Mouse (Mus musculus) splenic B cell, adult 2 months (primary cell): ENCODE measurements around the gene Prkn.

Experiments used
- DNase-seq: peaks from one replicate; pipeline ENCODE4 v3.0.0-alpha.2; 2011; ENCODE audit warnings: low read depth, low spot score
- H3K27me3 ChIP-seq: 2 replicates; pipeline ENCODE4 v1.6.1; 2012; ENCODE audit warnings: mild to moderate bottlenecking, low read length, moderate library complexity, mixed read lengths; ENCODE audit not compliant: control insufficient read depth, poor library complexity, insufficient read depth, severe bottlenecking
- H3K36me3 ChIP-seq: 2 replicates; pipeline ENCODE4 v1.6.1; 2012; ENCODE audit warnings: mild to moderate bottlenecking, low read length, moderate library complexity, mixed read lengths; ENCODE audit not compliant: control insufficient read depth, poor library complexity, insufficient read depth, severe bottlenecking

The Prkn gene

GRCm38 (mm10) chr17:11845506-11845905, 1005.3 kb downstream of the Prkn start:
- H3K36me3 ChIP-seq, result no peaks in the 10 kb centered on the region
- no peak for DNase-seq

GRCm38 (mm10) chr17:11854571-11854970, 1014.4 kb downstream of the Prkn start:
- no peak for DNase-seq
- H3K27me3 ChIP-seq, result no peaks in the 10 kb centered on the region
- no peaks in the 10 kb centered on the region for H3K36me3 ChIP-seq

More at GRCm38 (mm10) chr17:11845506-11845905, 1005.3 kb downstream of the Prkn start:
- no peaks in the 10 kb centered on the region for H3K27me3 ChIP-seq

- DNase-seq, result no peak
- H3K36me3 ChIP-seq, result no peaks in the 10 kb centered on the region
- no peaks in the 10 kb centered on the region for H3K27me3 ChIP-seq
These were observed 1018.7 kb downstream of the Prkn start for GRCm38 (mm10) chr17:11858772-11859405.

- no peak for DNase-seq
- no peaks in the 10 kb centered on the region for H3K36me3 ChIP-seq
- H3K27me3 ChIP-seq, result no peaks in the 10 kb centered on the region
These were observed 1021.0 kb downstream of the Prkn start for GRCm38 (mm10) chr17:11861178-11861577.

- Histone ChIP-seq H3K36me3 (no peaks in the 10 kb centered on the region), H3K27me3 (no peaks in the 10 kb centered on the region)
- DNase-seq, result no peak
These were observed 1022.2 kb downstream of the Prkn start for GRCm38 (mm10) chr17:11862360-11862759.

- DNase-seq, result no peak
- Histone ChIP-seq H3K36me3 (no peaks in the 10 kb centered on the region), H3K27me3 (no peaks in the 10 kb centered on the region)
These were observed 1022.8 kb downstream of the Prkn start for GRCm38 (mm10) chr17:11863017-11863416.

GRCm38 (mm10) chr17:11866231-11866630, 1026.0 kb downstream of the Prkn start:
- DNase-seq, result no peak
- Histone ChIP-seq H3K36me3 (no peaks in the 10 kb centered on the region), H3K27me3 (no peaks in the 10 kb centered on the region)

GRCm38 (mm10) chr17:11867334-11868095, 1027.3 kb downstream of the Prkn start:
- DNase-seq, result no peak
- Histone ChIP-seq H3K36me3 (no peaks in the 10 kb centered on the region), H3K27me3 (no peaks in the 10 kb centered on the region)

GRCm38 (mm10) chr17:11870546-11870945, 1030.4 kb downstream of the Prkn start:
- H3K36me3 ChIP-seq, result no peaks in the 10 kb centered on the region
- H3K27me3 ChIP-seq, result no peaks in the 10 kb centered on the region
- DNase-seq, result no peak

GRCm38 (mm10) chr17:11876240-11876639, 1036.1 kb downstream of the Prkn start:
- H3K27me3 ChIP-seq, result no peaks in the 10 kb centered on the region
- H3K36me3 ChIP-seq, result no peaks in the 10 kb centered on the region
- no peak for DNase-seq

- no peaks in the 10 kb centered on the region for H3K27me3 ChIP-seq
- DNase-seq, result no peak
- no peaks in the 10 kb centered on the region for H3K36me3 ChIP-seq
These were observed 1041.1 kb downstream of the Prkn start for GRCm38 (mm10) chr17:11881110-11881820.

GRCm38 (mm10) chr17:11885601-11886000, 1045.4 kb downstream of the Prkn start:
- H3K27me3 ChIP-seq, result no peaks in the 10 kb centered on the region
- no peak for DNase-seq
- H3K36me3 ChIP-seq, result no peaks in the 10 kb centered on the region

- no peaks in the 10 kb centered on the region for H3K27me3 ChIP-seq
- no peaks in the 10 kb centered on the region for H3K36me3 ChIP-seq
- no peak for DNase-seq
These were observed 1046.8 kb downstream of the Prkn start for GRCm38 (mm10) chr17:11886963-11887362.

- Histone ChIP-seq H3K27me3 (no peaks in the 10 kb centered on the region), H3K36me3 (no peaks in the 10 kb centered on the region)
- no peak for DNase-seq
These were observed 1047.5 kb downstream of the Prkn start for GRCm38 (mm10) chr17:11887591-11888205.

GRCm38 (mm10) chr17:11888806-11889205, 1048.6 kb downstream of the Prkn start:
- no peak for DNase-seq
- Histone ChIP-seq H3K27me3 (no peaks in the 10 kb centered on the region), H3K36me3 (no peaks in the 10 kb centered on the region)
